Mouse (Mus musculus): ENCODE results near the gene Zdhhc14.

GRCm38 (mm10) chr17:5752322-5752715 lies 260.0 kb downstream of the Zdhhc14 start:
- TF ChIP-seq CTCF (IDR thresholded peaks at IDR 0.05; ENCODE audit: low read depth) (no peak), EP300 (IDR thresholded peaks at IDR 0.05; ENCODE audit: low read depth) (no peak)
